In genomic region chr6:47560846-47561245, GRCm38 (mm10) we compare ENCODE assay signal across 25 mouse cellular contexts. TPM values are rescaled to one million over a fixed set of nuclear protein-coding genes. Genes with fewer than 3 reads are reported as not detected.
DNase-seq lines count a peak whose midpoint lies in the region; ATAC-seq and TF ChIP-seq lines count a peak whose summit lies in the region.
"Had no signal": no experiment of that assay in that cellular context is flagged by ENCODE, and none has a peak within 500 bp of the region (broad histone marks: within the 10 kb centered on the region; RNA-seq: fewer than 3 reads in every experiment).

No protein-coding gene starts in this region.

- no peak overlapping the region for H3K4me2 ChIP-seq in liver, embryonic 12.5 days
- H3K4me2 ChIP-seq in liver, postnatal 0 days (ENCODE audit: low read depth, low read length): no peak overlapping the region
- no peak overlapping the region for H3K4me2 ChIP-seq in CH12.LX (ENCODE audit: insufficient read depth, low read depth, poor library complexity, severe bottlenecking)
- H3K4me2 ChIP-seq: embryonic facial prominence, embryonic 13.5 days; forebrain, embryonic 15.5 days; heart, embryonic 13.5 days; hindbrain, embryonic 14.5 days; limb, embryonic 15.5 days; midbrain, embryonic 13.5 days had no signal

- no peak overlapping the region for H3K4me3 ChIP-seq in liver, embryonic 12.5 days
- no peak overlapping the region for H3K4me3 ChIP-seq in liver, postnatal 0 days (ENCODE audit: low read depth, low read length)
- H3K4me3 ChIP-seq in CH12.LX (replicated peaks in 1 of 3; ENCODE audit: low read depth in 2 of 3, low read length in 2 of 3, poor library complexity in 1 of 3): no peak overlapping the region
- H3K4me3 ChIP-seq in heart, embryonic 10.5 days: no peak overlapping the region
- H3K4me3 ChIP-seq: embryonic facial prominence, embryonic 13.5 days; forebrain, embryonic 10.5 days; forebrain, embryonic 15.5 days; heart, embryonic 13.5 days; layer of hippocampus, adult 2 months; left cerebral cortex, adult 2 months; limb, embryonic 10.5 days; limb, embryonic 15.5 days; midbrain, embryonic 13.5 days had no signal

- peaks cover 30% of the 10 kb centered on the region for H3K79me2 ChIP-seq in CH12.LX (replicated peaks; ENCODE audit: control insufficient read depth, extremely low read depth, insufficient read depth, poor library complexity, severe bottlenecking)

- H3K9me3 ChIP-seq in liver, embryonic 12.5 days (replicated peaks): no peaks in the 10 kb centered on the region
- H3K9me3 ChIP-seq in liver, postnatal 0 days (ENCODE audit: low read length): no peaks in the 10 kb centered on the region
- H3K9me3 ChIP-seq in CH12.LX (replicated peaks; ENCODE audit: low read length): no peaks in the 10 kb centered on the region
- H3K9me3 ChIP-seq in heart, embryonic 10.5 days: no peaks in the 10 kb centered on the region
- H3K9me3 ChIP-seq: embryonic facial prominence, embryonic 13.5 days; forebrain, embryonic 10.5 days; forebrain, embryonic 15.5 days; heart, embryonic 13.5 days; limb, embryonic 10.5 days; limb, embryonic 15.5 days; midbrain, embryonic 13.5 days had no signal

- no peak for DNase-seq in liver, postnatal 0 days
- DNase-seq in CH12.LX (ENCODE audit: extremely low read depth): peak; percentile 12
- peak; percentile 34 for DNase-seq in splenic B cell, adult 2 months (ENCODE audit: low read depth, low spot score)
- DNase-seq in heart, embryonic 10.5 days (ENCODE audit: low spot score): no peak
- no peak for DNase-seq in lung, adult 18-20 months
- DNase-seq in left cerebral cortex, adult 8-10 months (ENCODE audit: low spot score in 2 of 2): no peak
- DNase-seq: adrenal gland, adult 8-10 months; gastrocnemius, postnatal 25 days; heart, adult 18-20 months; heart, postnatal 10 days; lung, postnatal 4 days; retina, postnatal 1 day; right cerebral cortex, postnatal 25 days had no signal

- ATAC-seq in liver, embryonic 12.5 days: no peak
- ATAC-seq in liver, postnatal 0 days: no peak
- ATAC-seq in granulocyte monocyte progenitor cell, adult 5-6 weeks (replicated peaks; ENCODE audit: poor library complexity, severe bottlenecking): peak; percentile 37
- ATAC-seq: forebrain, embryonic 15.5 days; midbrain, embryonic 13.5 days had no signal

- no peak for TF ChIP-seq EP300 in liver, postnatal 0 days (IDR thresholded peaks at IDR 0.05; ENCODE audit: low read depth)
- no peak for TF ChIP-seq EP300 in CH12.LX (IDR thresholded peaks at IDR 0.05; ENCODE audit: low read length)

- TF ChIP-seq CTCF in liver, postnatal 0 days (IDR thresholded peaks at IDR 0.05; ENCODE audit: low read depth): no peak
- no peak for TF ChIP-seq CTCF in CH12.LX (conservative IDR thresholded peaks at IDR 0.05 in 1 of 2, IDR thresholded peaks at IDR 0.05 in 1 of 2; ENCODE audit: low read depth in 2 of 2, low read length in 2 of 2)

- in situ Hi-C loops in CH12.LX (cut with MboI; ENCODE audit: low pct_ligation_motif_present, low pct_unique_long_range_greater_than_20kb, low sequenced_read_pairs): no loop called here

- no peaks in the 10 kb centered on the region for H3K27me3 ChIP-seq in liver, embryonic 12.5 days (replicated peaks)
- H3K27me3 ChIP-seq in liver, postnatal 0 days (ENCODE audit: insufficient read depth, low read length): no peaks in the 10 kb centered on the region
- H3K27me3 ChIP-seq in CH12.LX (replicated peaks): no peaks in the 10 kb centered on the region
- no peaks in the 10 kb centered on the region for H3K27me3 ChIP-seq in splenic B cell, adult 2 months (ENCODE audit: control insufficient read depth, insufficient read depth, low read length, poor library complexity, severe bottlenecking)
- no peaks in the 10 kb centered on the region for H3K27me3 ChIP-seq in heart, embryonic 10.5 days (ENCODE audit: insufficient read depth, poor library complexity, severe bottlenecking)
- H3K27me3 ChIP-seq: embryonic facial prominence, embryonic 13.5 days; forebrain, embryonic 15.5 days; heart, embryonic 13.5 days; limb, embryonic 15.5 days; midbrain, embryonic 13.5 days had no signal

- no peak for TF ChIP-seq RAD21 in CH12.LX (IDR thresholded peaks at IDR 0.05; ENCODE audit: low read depth, low read length)

- peak overlapping the region; percentile 46; the same call in 1 of the 2 replicates for H3K27ac ChIP-seq in liver, embryonic 12.5 days
- no peak overlapping the region for H3K27ac ChIP-seq in liver, postnatal 0 days (ENCODE audit: low read depth)
- H3K27ac ChIP-seq in CH12.LX (ENCODE audit: insufficient read depth, low read depth): no peak overlapping the region
- H3K27ac ChIP-seq in heart, embryonic 10.5 days: no peak overlapping the region
- H3K27ac ChIP-seq: embryonic facial prominence, embryonic 13.5 days; forebrain, embryonic 10.5 days; forebrain, embryonic 15.5 days; heart, embryonic 13.5 days; hindbrain, embryonic 14.5 days; layer of hippocampus, adult 2 months; left cerebral cortex, adult 2 months; limb, embryonic 10.5 days; limb, embryonic 15.5 days; midbrain, embryonic 13.5 days had no signal

- 57% methylated on average over 2 of the region's 2 CpGs for WGBS in liver, embryonic 12.5 days (ENCODE audit: insufficient replicate concordance)
- WGBS in liver, postnatal 0 days (ENCODE audit: insufficient replicate concordance): 48% methylated on average over 2 of the region's 2 CpGs
- 72% methylated on average over 2 of the region's 2 CpGs for WGBS in heart, embryonic 10.5 days

- H3K36me3 ChIP-seq in liver, embryonic 12.5 days: peaks cover 90% of the 10 kb centered on the region
- peaks cover 50% of the 10 kb centered on the region for H3K36me3 ChIP-seq in liver, postnatal 0 days (replicated peaks; ENCODE audit: insufficient read depth, low read length)
- peaks cover 23 to 83% of the 10 kb centered on the region in 2 experiments for H3K36me3 ChIP-seq in CH12.LX (replicated peaks in 1 of 2; ENCODE audit: control insufficient read depth in 1 of 2, insufficient read depth in 1 of 2, low read length in 1 of 2)
- no peaks in the 10 kb centered on the region for H3K36me3 ChIP-seq in splenic B cell, adult 2 months (ENCODE audit: control insufficient read depth, insufficient read depth, low read length, poor library complexity, severe bottlenecking)
- peaks cover 48% of the 10 kb centered on the region for H3K36me3 ChIP-seq in heart, embryonic 10.5 days

- no peak overlapping the region for H3K9ac ChIP-seq in liver, embryonic 12.5 days
- H3K9ac ChIP-seq in liver, postnatal 0 days (replicated peaks): no peak overlapping the region
- H3K9ac ChIP-seq in CH12.LX (ENCODE audit: insufficient read depth, low read depth): no peak overlapping the region
- H3K9ac ChIP-seq: embryonic facial prominence, embryonic 13.5 days; forebrain, embryonic 15.5 days; heart, embryonic 13.5 days; hindbrain, embryonic 14.5 days; limb, embryonic 15.5 days; midbrain, embryonic 13.5 days had no signal

- peaks cover 39% of the 10 kb centered on the region for H3K4me1 ChIP-seq in liver, embryonic 12.5 days
- peaks cover 6% of the 10 kb centered on the region; the same call in 1 of the 2 replicates for H3K4me1 ChIP-seq in liver, postnatal 0 days (ENCODE audit: insufficient read depth)
- H3K4me1 ChIP-seq in CH12.LX (ENCODE audit: control insufficient read depth in 1 of 2, insufficient read depth in 2 of 2): peaks cover 5 to 29% of the 10 kb centered on the region in 2 experiments; a peak in 2 of 4 replicates
- no peaks in the 10 kb centered on the region for H3K4me1 ChIP-seq in heart, embryonic 10.5 days
- H3K4me1 ChIP-seq: embryonic facial prominence, embryonic 13.5 days; forebrain, embryonic 10.5 days; forebrain, embryonic 15.5 days; limb, embryonic 10.5 days; limb, embryonic 15.5 days; midbrain, embryonic 13.5 days had no signal

- no peak for TF ChIP-seq POLR2A in CH12.LX (IDR thresholded peaks at IDR 0.05; ENCODE audit: low read depth, low read length)

- dilution Hi-C loops in CH12.LX (cut with MboI; ENCODE audit: extremely low pct_ligation_motif_present, extremely low pct_unique_long_range_greater_than_20kb, low sequenced_read_pairs): no loop called here

TF ChIP-seq in CH12.LX, 34 proteins besides CTCF, POLR2A, EP300 and RAD21:
- TF ChIP-seq MXI1 (IDR thresholded peaks at IDR 0.05; ENCODE audit: low read depth, low read length) (no peak), HCFC1 (IDR thresholded peaks at IDR 0.05; ENCODE audit: low read depth, low read length) (no peak), ZC3H11A (IDR thresholded peaks at IDR 0.05; ENCODE audit: low read depth, low read length) (no peak), UBTF (IDR thresholded peaks at IDR 0.05; ENCODE audit: low read depth, low read length) (no peak), JUN (IDR thresholded peaks at IDR 0.05; ENCODE audit: insufficient read depth, low read depth, low read length) (no peak), ZNF384 (IDR thresholded peaks at IDR 0.05; ENCODE audit: low read depth, low read length) (no peak), MYC (IDR thresholded peaks at IDR 0.05; ENCODE audit: low read depth, low read length) (no peak), MAFK (IDR thresholded peaks at IDR 0.05; ENCODE audit: insufficient replicate concordance, low read length) (no peak), ETS1 (conservative IDR thresholded peaks at IDR 0.05; ENCODE audit: low read depth, low read length) (no peak), GABPA (IDR thresholded peaks at IDR 0.05; ENCODE audit: insufficient replicate concordance, low read depth, low read length) (no peak), MEF2A (IDR thresholded peaks at IDR 0.05; ENCODE audit: borderline replicate concordance, low read depth, low read length) (no peak), ELF1 (IDR thresholded peaks at IDR 0.05; ENCODE audit: low read depth, low read length) (no peak), NRF1 (IDR thresholded peaks at IDR 0.05; ENCODE audit: low read depth, low read length) (no peak), BHLHE40 (IDR thresholded peaks at IDR 0.05; ENCODE audit: low read depth, low read length) (no peak), ZKSCAN1 (IDR thresholded peaks at IDR 0.05; ENCODE audit: borderline replicate concordance, low read depth, low read length) (no peak), PAX5 (IDR thresholded peaks at IDR 0.05; ENCODE audit: low read length) (no peak), SIN3A (IDR thresholded peaks at IDR 0.05; ENCODE audit: low read length) (no peak), RCOR1 (conservative IDR thresholded peaks at IDR 0.05; ENCODE audit: low read depth, low read length) (no peak)

RNA-seq across cellular contexts. Expression of gene Ezh2, which starts 34.3 kb away (rescaled TPM):
- polyA plus RNA-seq in liver, embryonic 12.5 days (2016; fragmentation: Nextera tagmentation; extraction: Ambion mirVana): 75.9 and 78.7 TPM in 2 replicates
- 36.5 and 37.2 TPM in 2 replicates for polyA plus RNA-seq in liver, postnatal 0 days (2015; fragmentation: Nextera tagmentation; extraction: Ambion mirVana)
- total RNA-seq in CH12.LX (2012; rRNA removed): 66.3 and 90.4 TPM in 2 replicates
- 126 and 154 TPM in 2 replicates for total RNA-seq in CH12.LX (2014; rRNA removed)
- polyA plus RNA-seq in CH12.LX (2012; ENCODE audit: insufficient read length, low read depth): 124 and 127 TPM in 2 replicates
- total RNA-seq in granulocyte monocyte progenitor cell, adult 5-6 weeks (2014; fragmentation: Nextera tagmentation): 179 and 238 TPM in 2 replicates
- total RNA-seq in granulocyte monocyte progenitor cell, adult 5-6 weeks (2017): 121 and 148 TPM in 2 replicates
- 68.1 and 111 TPM in 2 replicates for polyA plus RNA-seq in heart, embryonic 10.5 days (2016; fragmentation: Nextera tagmentation; extraction: Ambion mirVana)
- 10 to 100 TPM; 13.4 to 16.8 (median 15.1) TPM for total RNA-seq in left cerebral cortex, adult 8-10 months (2022)

Comparison
In these comparisons a context has a peak if more than half of its experiments do, and no peak if none do; other contexts are left out.
1. DNase-seq: peak in CH12.LX (single experiment) and splenic B cell, adult 2 months (single experiment); none in liver, postnatal 0 days (single experiment), heart, embryonic 10.5 days (single experiment), lung, adult 18-20 months (0 of 2) and left cerebral cortex, adult 8-10 months (0 of 2).